Mouse (Mus musculus) E14TG2a.4 (cell line): ENCODE data around the gene Wbp1l.

Experiments
- CTCF ChIP-seq: conservative IDR thresholded peaks from 2 replicates; pipeline ENCODE4 v1.5.1; 2014; ENCODE audit warnings: low read length
- NANOG ChIP-seq: IDR thresholded peaks from 2 replicates; pipeline ENCODE4 v1.6.1; 2014; ENCODE audit warnings: borderline replicate concordance, low read length, mixed read lengths

DNA sequence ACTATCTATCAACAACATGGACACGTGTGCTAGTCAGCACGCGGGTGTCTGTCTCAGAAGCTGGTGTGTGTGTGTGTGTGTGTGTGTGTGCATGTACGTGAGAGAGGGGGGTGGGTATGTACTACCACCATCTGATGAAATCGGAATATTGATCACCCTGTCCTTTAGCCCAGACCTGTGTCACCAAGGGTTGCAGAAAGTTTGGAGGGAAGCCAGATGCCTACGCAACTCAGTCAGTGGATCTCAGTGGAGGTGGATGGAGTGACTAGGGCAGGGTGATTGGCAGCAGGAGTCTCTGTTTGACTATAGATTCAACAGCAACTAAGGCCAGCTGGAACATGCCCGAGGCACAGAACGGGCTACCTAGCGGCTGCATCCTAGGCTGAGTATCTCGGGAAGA lies 69.4 kb downstream of the Wbp1l start:
- TF ChIP-seq CTCF (no peak), NANOG (no peak)
